Mouse (Mus musculus) CH12.LX (cell line): ENCODE measurements at regions not wholly inside any gene's neighbourhood (a gene's known extent, or its start where the extent isn't known, plus 50 kb on each side); places are given as distances from the start of the nearest gene placed in this dataset.

Experiments
- DNase-seq: peaks from one replicate; pipeline ENCODE4 v3.0.0-alpha.2; 2013; ENCODE audit errors: extremely low read depth
- H3K27ac ChIP-seq: 2 replicates; pipeline ENCODE4 v1.5.1; 2012; ENCODE audit warnings: low read depth, mild to moderate bottlenecking, control low read depth, moderate library complexity; ENCODE audit not compliant: insufficient read depth
- H3K27me3 ChIP-seq: replicated peaks from 2 replicates; pipeline ENCODE3; 2012; ENCODE audit warnings: inconsistent platforms
- H3K36me3 ChIP-seq, 2 experiments: replicated peaks in 1 of 2; 2 replicates each; pipeline versions ENCODE3 to v1.6.1; 2012; ENCODE audit warnings: inconsistent platforms in 1 of 2, low read length in 1 of 2, mild to moderate bottlenecking in 1 of 2, mixed read lengths in 1 of 2, moderate library complexity in 1 of 2; ENCODE audit not compliant: control insufficient read depth in 1 of 2, insufficient read depth in 1 of 2
- H3K4me1 ChIP-seq, 2 experiments: 2 replicates each; pipeline ENCODE4 v1.6.1; 2012; ENCODE audit warnings: inconsistent platforms in 1 of 2, moderate library complexity in 1 of 2; ENCODE audit not compliant: insufficient read depth in 2 of 2, control insufficient read depth in 1 of 2
- H3K4me2 ChIP-seq: 2 replicates; pipeline ENCODE4 v1.6.1; 2012; ENCODE audit warnings: low read depth, mild to moderate bottlenecking, control low read depth; ENCODE audit not compliant: poor library complexity, insufficient read depth, severe bottlenecking
- H3K4me3 ChIP-seq, 3 experiments: fragments of 150-350 bp in 1 of 3; sonication (generic) in 1 of 3; replicated peaks in 1 of 3; 2 replicates each; pipeline versions ENCODE3 to v1.5.1; 2011 to 2012; ENCODE audit warnings: low read depth in 2 of 3, low read length in 2 of 3, mild to moderate bottlenecking in 2 of 3, moderate library complexity in 2 of 3, control low read depth in 1 of 3, improper control_type of control experiment in 1 of 3, inconsistent platforms in 1 of 3, mixed read lengths in 1 of 3; ENCODE audit not compliant: poor library complexity in 1 of 3
- H3K79me2 ChIP-seq: replicated peaks from 2 replicates; pipeline ENCODE4 v1.6.1; 2012; ENCODE audit warnings: mild to moderate bottlenecking, moderate library complexity; ENCODE audit not compliant: control insufficient read depth, poor library complexity, insufficient read depth, severe bottlenecking; ENCODE audit errors: extremely low read depth
- H3K9ac ChIP-seq: 2 replicates; pipeline ENCODE4 v1.6.1; 2012; ENCODE audit warnings: low read depth, mild to moderate bottlenecking, control low read depth, moderate library complexity; ENCODE audit not compliant: insufficient read depth
- H3K9me3 ChIP-seq: replicated peaks from 2 replicates; pipeline ENCODE3; 2012; ENCODE audit warnings: low read length, inconsistent platforms, mixed read lengths
- BHLHE40 ChIP-seq: IDR thresholded peaks from 2 replicates; pipeline ENCODE4 v1.6.1; 2011; ENCODE audit warnings: mild to moderate bottlenecking, low read depth, low read length, improper control_type of control experiment
- CHD1 ChIP-seq: IDR thresholded peaks from 2 replicates; pipeline ENCODE4 v1.6.1; 2012; ENCODE audit warnings: low read depth, low read length, improper control_type of control experiment, inconsistent platforms
- CHD2 ChIP-seq: IDR thresholded peaks from 2 replicates; pipeline ENCODE4 v1.6.1; 2011; ENCODE audit warnings: low read length, improper control_type of control experiment
- CTCF ChIP-seq, 2 experiments: IDR thresholded peaks in 1 of 2; conservative IDR thresholded peaks in 1 of 2; 2 replicates each; pipeline ENCODE4 v1.5.1; 2011 to 2012; ENCODE audit warnings: low read depth in 2 of 2, low read length in 2 of 2, improper control_type of control experiment in 1 of 2, inconsistent platforms in 1 of 2, mild to moderate bottlenecking in 1 of 2, moderate library complexity in 1 of 2
- ELF1 ChIP-seq: IDR thresholded peaks from 2 replicates; pipeline ENCODE4 v1.6.1; 2014; ENCODE audit warnings: low read depth, mild to moderate bottlenecking, inconsistent platforms, low read length, improper control_type of control experiment
- EP300 ChIP-seq: IDR thresholded peaks from 2 replicates; pipeline ENCODE4 v1.6.1; 2011; ENCODE audit warnings: low read length, improper control_type of control experiment
- ETS1 ChIP-seq: conservative IDR thresholded peaks from 2 replicates; pipeline ENCODE4 v1.6.1; 2012; ENCODE audit warnings: low read depth, mild to moderate bottlenecking, inconsistent platforms, low read length, improper control_type of control experiment, moderate library complexity
- GABPA ChIP-seq: IDR thresholded peaks from 2 replicates; pipeline ENCODE4 v1.6.1; 2012; ENCODE audit warnings: low read depth, low read length, improper control_type of control experiment, inconsistent platforms; ENCODE audit not compliant: insufficient replicate concordance
- IRF4 ChIP-seq: IDR thresholded peaks from 2 replicates; pipeline ENCODE4 v1.6.1; 2014; ENCODE audit warnings: low read depth, mild to moderate bottlenecking, inconsistent platforms, low read length, improper control_type of control experiment
- JUN ChIP-seq: IDR thresholded peaks from 2 replicates; pipeline ENCODE4 v1.6.1; 2011; ENCODE audit warnings: low read depth, mild to moderate bottlenecking, low read length, improper control_type of control experiment, moderate library complexity; ENCODE audit not compliant: insufficient read depth
- KAT2A ChIP-seq: IDR thresholded peaks from 2 replicates; pipeline ENCODE4 v1.6.1; 2012; ENCODE audit warnings: low read length, improper control_type of control experiment, inconsistent platforms; ENCODE audit not compliant: insufficient replicate concordance
- MAX ChIP-seq: IDR thresholded peaks from 2 replicates; pipeline ENCODE4 v1.6.1; 2011; ENCODE audit warnings: low read length, improper control_type of control experiment
- MEF2A ChIP-seq: IDR thresholded peaks from 2 replicates; pipeline ENCODE4 v1.6.1; 2014; ENCODE audit warnings: low read depth, mild to moderate bottlenecking, inconsistent platforms, low read length, improper control_type of control experiment, borderline replicate concordance
- MXI1 ChIP-seq: IDR thresholded peaks from 2 replicates; pipeline ENCODE4 v1.6.1; 2011; ENCODE audit warnings: mild to moderate bottlenecking, low read depth, low read length, improper control_type of control experiment
- NELFE ChIP-seq: IDR thresholded peaks from 2 replicates; pipeline ENCODE4 v1.6.1; 2011; ENCODE audit warnings: low read depth, low read length, improper control_type of control experiment
- NRF1 ChIP-seq: IDR thresholded peaks from 2 replicates; pipeline ENCODE4 v1.6.1; 2014; ENCODE audit warnings: low read depth, mild to moderate bottlenecking, inconsistent platforms, low read length, improper control_type of control experiment, moderate library complexity
- POLR2A ChIP-seq: IDR thresholded peaks from 2 replicates; pipeline ENCODE4 v1.6.1; 2011; ENCODE audit warnings: low read depth, mild to moderate bottlenecking, improper control_type of control experiment, low read length
- POLR2AphosphoS2 ChIP-seq: IDR thresholded peaks from 2 replicates; pipeline ENCODE4 v1.6.1; 2011; ENCODE audit warnings: low read depth, low read length, improper control_type of control experiment
- RAD21 ChIP-seq: IDR thresholded peaks from 2 replicates; pipeline ENCODE4 v1.6.1; 2011; ENCODE audit warnings: low read depth, mild to moderate bottlenecking, low read length, improper control_type of control experiment, moderate library complexity
- SIN3A ChIP-seq: IDR thresholded peaks from 2 replicates; pipeline ENCODE4 v1.6.1; 2012; ENCODE audit warnings: low read length, improper control_type of control experiment, inconsistent platforms
- TBP ChIP-seq: conservative IDR thresholded peaks from 2 replicates; pipeline ENCODE4 v1.6.1; 2011; ENCODE audit warnings: low read depth, low read length, improper control_type of control experiment
- TCF12 ChIP-seq: IDR thresholded peaks from 2 replicates; pipeline ENCODE4 v1.6.1; 2014; ENCODE audit warnings: low read depth, mild to moderate bottlenecking, inconsistent platforms, low read length, improper control_type of control experiment
- USF2 ChIP-seq: conservative IDR thresholded peaks from 2 replicates; pipeline ENCODE4 v1.6.1; 2011; ENCODE audit warnings: low read depth, low read length, improper control_type of control experiment
- ZC3H11A ChIP-seq: IDR thresholded peaks from 2 replicates; pipeline ENCODE4 v1.6.1; 2012; ENCODE audit warnings: low read depth, mild to moderate bottlenecking, inconsistent platforms, low read length, improper control_type of control experiment
- ZMIZ1 ChIP-seq: IDR thresholded peaks from 2 replicates; pipeline ENCODE4 v1.6.1; 2012; ENCODE audit warnings: low read depth, mild to moderate bottlenecking, inconsistent platforms, low read length, improper control_type of control experiment
- dilution Hi-C: fragments of 300-500 bp; cut with MboI; formaldehyde crosslinking; loops from 2 replicates; pipeline ENCODE4 v1.14.3; 2020; ENCODE audit warnings: low sequenced_read_pairs; ENCODE audit not compliant: extremely low pct_unique_long_range_greater_than_20kb, extremely low pct_ligation_motif_present
- in situ Hi-C: fragments of 300-500 bp; cut with MboI; formaldehyde crosslinking; loops from 3 replicates; pipeline ENCODE4 v1.14.3; 2019; ENCODE audit warnings: low sequenced_read_pairs, low pct_ligation_motif_present, low pct_unique_long_range_greater_than_20kb, mixed read lengths

DNA sequence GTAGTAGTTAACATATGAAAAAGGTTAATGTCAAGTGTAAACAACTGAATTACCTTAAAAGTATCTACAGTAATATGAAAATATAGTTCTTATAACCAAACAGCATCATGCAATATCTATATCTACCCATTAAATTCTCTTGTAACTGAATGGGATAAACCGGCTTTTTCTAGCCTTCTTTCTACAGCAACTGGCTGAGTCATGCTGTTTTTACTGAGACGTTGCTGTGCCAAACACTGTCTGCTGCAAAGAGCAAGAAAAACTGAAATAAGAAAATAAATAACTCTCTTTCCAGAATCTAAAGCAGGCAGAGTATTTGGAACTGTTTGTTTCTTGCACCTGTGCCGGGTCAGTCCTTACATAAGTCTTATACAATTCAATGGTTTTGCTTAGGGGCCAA lies 74.0 kb downstream of the Nxf2 start:
- no peaks in the 10 kb centered on the region for H3K4me1 ChIP-seq
- TF ChIP-seq EP300 (no peak), CHD1 (no peak), KAT2A (no peak), NELFE (no peak), MEF2A (no peak), ZMIZ1 (no peak), ZC3H11A (no peak), POLR2AphosphoS2 (no peak), CHD2 (no peak), CTCF (conservative IDR thresholded peaks at IDR 0.05 in 1 of 2, IDR thresholded peaks at IDR 0.05 in 1 of 2; ENCODE audit: low read depth in 2 of 2, low read length in 2 of 2) (no peak), POLR2A (no peak), ELF1 (no peak), GABPA (no peak), TBP (no peak), IRF4 (no peak)
- no peaks in the 10 kb centered on the region for H3K79me2 ChIP-seq
- no peak for DNase-seq
- H3K36me3 ChIP-seq, result no peaks in the 10 kb centered on the region
- no peak overlapping the region for H3K27ac ChIP-seq
- dilution Hi-C loops, result no loop called here
- no peak overlapping the region for H3K4me2 ChIP-seq
- in situ Hi-C loops, result no loop called here
- no peaks in the 10 kb centered on the region for H3K9me3 ChIP-seq
- H3K4me3 ChIP-seq, result no peak overlapping the region
- H3K9ac ChIP-seq, result no peak overlapping the region
- no peaks in the 10 kb centered on the region for H3K27me3 ChIP-seq

DNA sequence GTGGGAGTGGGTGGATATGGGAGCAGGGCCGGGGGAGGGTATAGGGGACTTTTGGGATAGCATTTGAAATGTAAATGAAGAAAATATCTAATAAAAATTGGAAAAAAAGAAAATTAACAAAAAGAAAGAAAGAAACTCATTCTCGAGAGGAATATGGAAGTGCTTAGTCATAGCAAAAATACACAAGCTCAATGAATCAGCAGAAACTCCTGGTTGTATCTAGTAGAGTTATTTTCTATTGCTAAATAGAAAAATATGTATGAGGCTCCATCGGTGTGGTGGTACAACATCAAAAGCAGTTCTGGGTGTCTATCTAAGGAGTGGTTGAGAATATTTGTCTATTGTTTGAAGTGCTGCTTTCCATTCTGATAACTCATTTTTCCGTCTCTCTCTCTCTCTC lies 74.9 kb downstream of the Nxf2 start:
- no peaks in the 10 kb centered on the region for H3K4me1 ChIP-seq
- in situ Hi-C loops (no loop called here), dilution Hi-C loops (no loop called here)
- TF ChIP-seq IRF4, result no peak
- TF ChIP-seq MXI1, result no peak
- TF ChIP-seq KAT2A, result no peak
- TF ChIP-seq RAD21, result no peak
- no peak for TF ChIP-seq CTCF (conservative IDR thresholded peaks at IDR 0.05 in 1 of 2, IDR thresholded peaks at IDR 0.05 in 1 of 2; ENCODE audit: low read depth in 2 of 2, low read length in 2 of 2)
- TF ChIP-seq NRF1, result no peak
- no peak for TF ChIP-seq SIN3A
- TF ChIP-seq BHLHE40, result no peak
- TF ChIP-seq MEF2A, result no peak
- no peak for TF ChIP-seq USF2
- no peak for TF ChIP-seq TBP
- TF ChIP-seq CHD1, result no peak
- TF ChIP-seq CHD2, result no peak
- TF ChIP-seq POLR2A, result no peak
- no peak for TF ChIP-seq JUN
- no peak for TF ChIP-seq TCF12
- TF ChIP-seq MAX, result no peak
- TF ChIP-seq ELF1, result no peak
- no peak for TF ChIP-seq ETS1
- H3K9ac ChIP-seq, result no peak overlapping the region
- no peak for DNase-seq
- no peak overlapping the region for H3K4me3 ChIP-seq
- H3K79me2 ChIP-seq, result no peaks in the 10 kb centered on the region
- no peak overlapping the region for H3K27ac ChIP-seq
- no peaks in the 10 kb centered on the region for H3K36me3 ChIP-seq
- no peak overlapping the region for H3K4me2 ChIP-seq
- H3K9me3 ChIP-seq, result no peaks in the 10 kb centered on the region
- H3K27me3 ChIP-seq, result no peaks in the 10 kb centered on the region
